Mouse (Mus musculus) cerebellum, postnatal 14 days (tissue): ENCODE results near the gene Prkce.

Experiments
- DNase-seq, 2 experiments: peaks; one replicate each; pipeline ENCODE4 v3.0.0; 2021; ENCODE audit warnings: mixed read lengths in 2 of 2

Gene Prkce

GRCm38 (mm10) chr17:86176722-86177121, 9.1 kb downstream of the Prkce start:
- no peak for DNase-seq

DNA sequence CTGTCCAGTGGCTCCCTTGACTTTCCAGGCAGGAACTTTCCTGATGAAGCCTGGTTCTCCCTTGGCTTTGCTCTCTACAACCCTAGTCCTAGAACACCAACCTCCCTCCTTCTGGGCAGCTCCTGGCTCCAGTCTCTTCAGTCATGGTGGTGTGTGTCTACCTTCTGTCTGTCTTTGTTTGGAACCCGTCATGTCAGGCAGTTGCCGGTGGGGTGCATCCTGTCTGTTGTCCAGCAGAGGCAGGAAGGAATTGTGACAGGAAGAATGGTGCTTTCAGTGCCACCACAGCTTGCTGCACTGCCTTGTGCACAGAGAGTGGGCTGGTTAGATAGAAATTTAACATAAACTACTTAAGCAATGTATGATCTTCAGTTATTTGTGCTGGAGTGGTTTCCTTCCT, 16.2 kb downstream of the Prkce start:
- peak in 1 of 2 experiments; percentile 54 for DNase-seq

GRCm38 (mm10) chr17:86184552-86185209, 17.1 kb downstream of the Prkce start:
- DNase-seq: no peak

- no peak for DNase-seq
Measured at GRCm38 (mm10) chr17:86185584-86185983, 18.0 kb downstream of the Prkce start.

DNA sequence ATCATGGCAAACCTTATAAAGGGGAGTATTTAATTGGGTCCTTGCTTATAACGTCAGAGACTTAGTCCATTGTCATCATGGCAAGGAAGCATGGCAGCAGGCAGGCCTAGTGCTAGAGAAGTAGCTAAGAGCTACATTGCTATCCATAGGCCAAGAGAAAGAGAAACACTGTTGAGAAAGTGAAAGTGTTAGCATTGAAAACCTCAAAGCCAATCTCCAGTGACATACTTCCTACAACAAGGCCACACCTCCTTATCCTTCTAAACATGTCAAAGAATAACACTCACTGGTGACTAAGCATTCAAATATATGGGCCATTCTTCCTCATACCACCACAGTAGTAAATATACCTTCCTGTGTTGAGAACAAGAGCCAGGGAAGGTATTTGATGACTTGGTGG, 20.2 kb downstream of the Prkce start:
- DNase-seq: no peak

GRCm38 (mm10) chr17:86193979-86194378, 26.4 kb downstream of the Prkce start:
- no peak for DNase-seq

GRCm38 (mm10) chr17:86194921-86195320, 27.3 kb downstream of the Prkce start:
- no peak for DNase-seq

DNA sequence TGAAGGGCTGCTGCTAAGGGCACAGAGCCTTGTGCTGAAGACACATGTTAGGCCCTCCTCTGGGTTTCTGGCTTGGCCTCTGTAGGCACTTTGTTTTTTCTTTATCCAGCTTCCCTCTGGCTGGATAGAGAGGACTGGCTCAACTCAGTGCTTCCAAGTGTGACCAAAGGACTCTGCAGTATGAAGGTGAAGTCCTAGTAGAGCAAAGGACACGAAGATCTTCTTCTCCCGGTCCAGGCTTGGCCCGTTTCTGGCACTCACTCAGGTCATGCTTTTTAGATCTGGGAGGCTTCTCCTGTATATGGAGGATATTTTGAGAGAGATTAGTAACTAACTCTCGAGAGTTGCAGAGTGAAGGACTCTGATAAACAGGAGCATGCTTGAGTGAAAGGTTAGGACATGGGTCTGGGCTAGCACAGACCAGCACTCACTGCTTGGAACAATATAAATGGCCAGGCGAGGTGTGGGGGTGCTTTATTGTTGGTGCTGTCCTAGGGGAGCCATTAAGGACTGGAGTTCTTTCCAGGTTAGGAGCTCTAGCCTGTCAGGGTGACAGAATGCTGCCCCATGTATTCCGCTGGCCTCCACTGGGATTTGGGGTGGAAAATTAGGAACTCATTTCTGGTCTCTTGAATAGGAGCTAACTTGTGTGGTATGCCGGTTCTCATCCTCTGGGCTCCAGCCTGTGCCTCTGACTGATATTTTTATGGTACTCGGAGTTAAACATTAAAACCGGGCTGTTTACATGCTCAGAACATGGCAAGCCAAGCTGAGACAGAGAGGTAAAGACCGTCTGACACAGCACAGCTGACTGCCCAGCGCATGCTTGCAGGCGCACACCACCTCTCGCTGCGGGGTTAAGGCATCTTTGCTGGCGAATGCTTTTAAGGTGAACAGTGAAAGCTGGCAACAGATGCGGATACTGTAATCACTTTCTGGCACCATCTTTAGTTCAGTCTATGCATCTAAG, 31.2 kb downstream of the Prkce start:
- DNase-seq: no peak

DNA sequence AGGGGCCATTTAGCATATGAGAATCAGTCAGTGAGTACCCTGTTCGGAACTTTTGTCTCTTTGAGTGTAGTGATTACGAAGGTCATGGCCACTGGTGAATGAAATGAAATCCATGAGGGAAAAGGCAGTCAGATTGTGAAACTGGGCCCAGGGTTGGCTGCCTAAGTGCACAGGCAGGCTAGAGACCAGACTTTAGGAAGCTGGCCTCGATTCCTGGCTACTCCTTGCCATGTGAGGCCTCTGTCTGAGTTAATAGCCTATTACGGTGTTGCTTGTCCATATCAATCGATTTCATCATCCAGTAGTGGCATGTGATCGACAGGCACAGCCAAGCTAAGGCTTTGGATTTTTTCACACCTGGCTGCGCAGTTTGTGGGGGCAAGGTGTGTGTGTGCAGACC, 34.4 kb downstream of the Prkce start:
- no peak for DNase-seq

DNA sequence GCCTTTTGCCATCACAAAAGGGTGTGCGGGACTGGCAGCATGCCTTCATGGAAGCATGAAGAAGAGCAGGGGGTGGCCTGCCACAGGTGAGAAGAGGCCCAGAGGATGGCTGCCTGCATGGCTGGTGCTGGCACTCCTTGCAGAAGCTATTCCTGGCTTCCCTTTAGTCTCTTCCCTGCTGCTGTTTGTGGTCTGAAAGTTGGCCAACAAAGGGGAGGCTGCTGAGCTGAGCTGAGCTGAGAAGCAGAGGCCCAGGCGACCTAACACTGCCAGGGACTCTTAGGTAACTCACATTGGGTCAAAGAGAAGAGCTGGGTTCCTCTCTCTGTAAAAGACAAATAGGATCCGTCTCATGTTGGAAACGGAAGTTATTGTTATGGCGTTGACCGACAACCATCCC, 35.4 kb downstream of the Prkce start:
- DNase-seq: peak in 1 of 2 experiments; percentile 29

- peak; percentile 72 to 74 for DNase-seq
Measured at GRCm38 (mm10) chr17:86203531-86204450, 36.2 kb downstream of the Prkce start.

DNA sequence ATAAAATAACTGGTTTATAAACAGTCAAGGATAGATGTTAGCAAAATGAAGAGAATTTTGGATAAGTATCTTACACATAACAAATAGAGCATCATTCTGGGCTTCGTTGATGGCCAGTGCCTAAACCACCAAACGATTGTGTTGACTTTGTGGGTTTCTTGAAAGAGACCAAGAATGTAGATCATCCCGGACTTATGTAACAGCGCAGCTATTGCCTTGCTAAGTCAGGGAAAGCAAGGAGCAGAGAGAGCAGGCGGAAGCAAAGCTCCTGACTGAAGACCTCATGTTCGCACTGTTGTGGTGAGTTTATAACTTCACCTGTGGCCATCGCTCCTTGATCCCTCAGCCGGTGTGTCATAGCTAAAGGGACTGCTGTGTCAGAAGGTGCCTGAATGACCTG, 38.7 kb downstream of the Prkce start:
- no peak for DNase-seq

- DNase-seq: no peak
Measured at GRCm38 (mm10) chr17:86208057-86208820, 40.7 kb downstream of the Prkce start.

DNA sequence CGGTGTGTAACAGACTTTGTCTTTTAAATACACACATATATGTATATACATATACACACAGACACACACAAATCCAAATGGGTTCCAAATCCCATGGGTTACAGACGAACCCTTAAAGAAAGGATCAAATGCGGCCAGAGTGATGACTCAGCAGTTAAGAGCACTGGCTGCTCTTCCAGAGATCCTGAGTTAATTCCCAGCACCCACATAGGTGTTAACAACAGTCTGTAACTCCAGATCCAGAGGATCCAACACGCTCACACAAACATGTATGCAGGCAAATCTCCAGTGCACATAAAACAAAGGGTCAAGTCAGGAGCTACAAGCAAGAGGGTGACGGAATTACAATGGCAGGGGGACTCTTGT, 41.2 kb downstream of the Prkce start:
- no peak for DNase-seq

DNA sequence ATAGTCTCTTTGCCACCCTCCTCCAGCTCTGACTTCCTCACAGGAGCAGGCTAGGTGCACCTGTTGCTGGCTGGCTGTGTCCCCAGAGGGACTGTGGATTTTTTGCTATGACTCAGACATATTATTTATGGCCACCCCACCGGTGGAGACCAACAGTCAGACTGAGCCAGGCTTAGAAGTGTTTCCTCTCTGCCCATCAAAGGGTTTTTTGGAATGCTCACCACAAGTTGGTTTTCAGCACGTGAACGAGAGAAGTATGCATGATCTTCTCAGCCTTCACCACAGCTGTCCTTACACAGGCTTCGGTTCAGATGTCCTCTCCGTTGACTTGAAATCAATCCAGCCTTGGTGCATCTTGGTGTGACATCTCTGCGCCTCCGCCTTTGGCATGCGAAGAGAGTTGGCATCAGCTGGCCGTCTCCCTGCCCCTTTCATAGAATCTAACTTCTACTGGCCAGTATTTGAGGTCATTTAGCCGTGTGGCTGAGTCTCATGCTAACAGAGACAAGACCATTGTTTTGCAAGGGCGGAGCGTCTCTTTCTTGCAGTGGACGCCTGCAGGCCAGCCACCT, 42.2 kb downstream of the Prkce start:
- DNase-seq: peak in 1 of 2 experiments; percentile 44

DNA sequence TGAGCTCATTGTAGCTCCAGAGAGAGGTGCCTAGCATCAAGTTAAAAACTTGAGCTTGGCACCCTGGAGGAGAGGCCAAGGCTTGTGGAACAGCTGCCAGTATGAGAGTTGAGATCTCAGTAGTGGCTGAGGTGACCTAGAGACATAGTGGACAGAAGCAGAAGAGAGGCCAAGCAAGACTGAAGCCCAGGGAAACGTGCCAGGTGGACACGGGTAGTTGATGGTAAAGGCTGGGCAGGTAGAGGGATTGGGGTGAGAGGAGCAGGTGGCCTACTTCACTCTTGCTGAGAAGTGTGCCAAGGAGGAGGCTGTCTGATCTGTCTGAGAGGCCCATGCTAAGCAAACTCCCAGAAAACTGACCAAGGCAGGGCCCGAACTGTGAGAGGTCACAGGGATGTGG, 44.6 kb downstream of the Prkce start:
- peak; percentile 41 to 60 for DNase-seq

DNA sequence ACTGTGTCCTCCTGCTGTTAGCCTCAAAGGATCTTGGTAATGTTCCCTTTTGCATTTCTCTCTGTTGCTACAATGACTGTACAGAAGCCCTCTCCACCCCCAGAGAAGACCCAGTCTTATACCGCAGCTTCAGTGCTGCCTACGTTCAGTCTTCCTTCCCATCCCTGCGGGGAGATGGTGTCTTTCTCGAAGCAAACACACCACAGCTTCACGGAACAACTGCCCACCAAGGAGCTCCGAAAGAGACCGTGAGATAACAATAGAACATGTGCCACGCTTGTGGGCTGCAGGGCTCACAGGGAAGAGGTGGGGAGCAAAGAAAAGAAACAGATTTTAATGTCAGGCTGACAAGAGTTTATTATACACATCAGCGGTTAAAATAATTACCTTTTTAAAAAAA, 46.7 kb downstream of the Prkce start:
- no peak for DNase-seq

GRCm38 (mm10) chr17:86214741-86215140, 47.2 kb downstream of the Prkce start:
- DNase-seq: no peak

DNA sequence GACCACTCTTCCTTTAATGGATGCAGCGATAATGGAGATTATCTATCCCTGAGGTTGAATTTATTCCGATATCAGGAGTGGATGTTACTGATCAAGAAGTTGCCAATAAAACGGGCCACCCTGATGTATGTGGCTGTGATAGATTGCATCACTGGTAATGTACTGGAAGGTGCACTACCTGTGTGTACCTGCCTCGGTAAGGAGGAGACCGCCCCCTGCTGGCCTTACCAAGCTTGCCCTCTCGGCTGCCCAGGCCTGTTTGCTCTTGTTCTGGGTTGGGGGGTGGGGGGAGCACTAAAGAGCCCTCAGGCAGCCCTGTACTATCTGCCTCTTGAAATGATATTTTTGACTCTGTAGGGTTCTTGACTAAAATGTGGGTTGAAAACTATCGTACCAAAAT, 48.2 kb downstream of the Prkce start:
- DNase-seq: peak in 1 of 2 experiments; percentile 47

DNA sequence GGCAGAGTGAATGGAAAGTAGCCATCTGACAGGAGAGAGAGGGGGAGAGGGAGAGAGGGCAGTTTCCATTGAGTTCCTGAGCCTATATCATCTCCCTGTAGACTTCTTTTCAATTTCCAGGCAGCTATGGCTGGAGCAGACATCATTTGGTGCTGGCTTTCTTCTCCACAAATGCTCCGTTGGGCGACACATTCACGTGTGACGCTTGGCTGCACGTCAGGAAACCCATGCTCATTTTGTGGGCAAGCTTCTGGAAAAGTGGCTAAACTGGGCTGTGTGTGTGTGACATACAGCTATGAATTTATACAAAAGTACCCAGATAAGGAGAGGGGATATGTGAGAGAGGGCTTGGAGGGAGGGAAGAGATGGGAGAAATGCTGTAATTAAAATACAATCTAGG, 49.9 kb downstream of the Prkce start:
- no peak for DNase-seq

DNA sequence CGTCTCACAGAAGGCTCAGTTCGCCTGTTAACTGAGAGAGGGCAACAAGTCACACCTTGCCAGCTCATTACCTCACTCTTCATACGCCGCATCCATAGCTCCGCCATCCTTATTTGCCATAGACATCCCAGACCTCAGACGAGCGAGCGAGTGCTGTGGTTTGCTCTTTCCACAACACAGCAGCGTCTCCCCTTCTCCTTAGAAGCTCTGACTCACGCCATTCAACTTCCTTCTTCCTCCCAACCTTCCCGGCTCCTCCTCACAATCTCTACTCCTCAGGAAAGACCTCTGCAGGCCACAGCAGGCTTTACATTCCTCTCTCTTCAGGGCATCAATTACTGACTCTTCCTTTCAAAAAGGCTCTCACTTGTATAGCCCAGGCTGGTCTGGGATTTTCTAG, 51.0 kb downstream of the Prkce start:
- no peak for DNase-seq
